Mouse (Mus musculus): ENCODE measurements around the gene a.
"Not testable (repeated sequence)": the region's sequence is repeated elsewhere in the genome, so short reads cannot be mapped to it uniquely, and the experiment has no call there.

Gene a

DNA sequence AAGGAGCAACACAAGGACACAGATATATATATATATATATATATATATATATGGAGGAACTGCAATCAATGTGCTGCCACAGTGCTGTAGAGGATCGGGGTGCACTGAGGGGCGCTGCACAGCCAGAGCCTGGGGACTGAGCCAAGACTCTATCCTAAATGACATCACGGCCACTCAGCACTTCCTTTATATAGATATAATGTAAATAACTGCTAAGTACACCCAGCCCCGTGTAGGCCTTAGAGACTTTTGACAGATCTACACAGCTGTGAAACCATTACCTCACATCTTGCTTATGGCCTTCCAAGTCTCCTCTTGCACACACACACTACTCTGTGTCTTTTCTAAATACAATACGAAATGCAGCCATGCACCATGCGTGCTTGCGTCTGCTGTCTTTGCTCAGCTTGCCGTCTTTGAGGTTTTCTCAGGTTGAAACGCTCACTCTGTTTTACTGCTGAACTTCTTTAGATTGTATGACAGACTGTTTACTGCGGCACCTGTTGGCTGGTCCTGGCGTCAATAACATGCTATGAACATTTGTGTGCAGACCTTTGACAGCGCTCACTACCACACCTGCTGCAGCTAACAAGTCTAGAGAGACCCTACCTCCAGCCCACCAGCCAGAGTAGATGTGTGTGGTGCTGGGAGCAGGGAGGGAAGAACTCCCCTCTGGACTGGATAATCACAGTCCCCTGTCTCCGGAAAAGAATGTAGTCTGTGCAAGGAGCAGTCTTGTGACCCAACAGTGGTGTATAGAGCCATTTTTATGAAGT lies 126.9 kb downstream of the a start:
- in situ Hi-C loops (cut with MboI; ENCODE audit: low sequenced_read_pairs) = no loop called here

DNA sequence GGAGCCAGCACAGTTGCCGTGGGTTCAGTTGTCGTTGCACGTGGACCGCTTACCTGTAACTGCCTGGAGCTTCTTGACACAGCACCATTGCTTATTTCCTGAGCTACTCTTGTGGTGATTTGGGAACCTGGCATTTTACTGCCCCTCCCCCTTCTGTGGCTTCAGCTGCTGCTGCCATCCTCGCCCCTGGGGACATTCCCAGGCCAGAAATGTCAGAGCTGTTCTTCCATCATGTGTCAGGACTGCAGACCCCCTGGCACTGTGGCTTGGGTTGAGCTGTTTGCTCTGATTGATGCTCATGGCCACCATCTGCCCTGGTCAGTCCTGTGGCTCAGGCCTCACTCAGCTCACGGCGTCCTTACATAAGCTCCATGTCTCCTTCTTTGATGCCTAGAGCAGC lies 129.7 kb downstream of the a start:
- in situ Hi-C loops (cut with MboI; ENCODE audit: low sequenced_read_pairs) = no loop called here

DNA sequence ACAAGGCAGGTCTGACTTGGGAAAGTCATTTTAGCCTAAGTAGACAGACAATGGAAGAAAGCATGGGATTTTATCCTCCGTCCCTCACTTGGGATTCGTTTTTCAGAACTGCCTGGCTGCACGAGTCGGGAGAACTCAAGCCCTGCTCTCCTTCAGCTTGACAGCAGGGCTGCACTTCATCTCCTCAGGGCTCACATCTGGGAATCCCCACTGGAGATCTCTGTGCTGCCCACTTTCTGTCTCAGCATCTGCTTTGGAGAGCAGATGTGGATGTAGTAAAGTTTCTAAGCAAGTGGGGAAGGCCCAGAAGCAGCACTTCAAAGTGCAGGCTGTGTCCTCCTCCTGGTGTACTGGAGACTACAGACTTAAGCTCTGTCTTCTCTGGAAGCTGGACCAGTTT lies 130.9 kb downstream of the a start:
- in situ Hi-C loops (cut with MboI; ENCODE audit: low sequenced_read_pairs) = not testable (repeated sequence)

DNA sequence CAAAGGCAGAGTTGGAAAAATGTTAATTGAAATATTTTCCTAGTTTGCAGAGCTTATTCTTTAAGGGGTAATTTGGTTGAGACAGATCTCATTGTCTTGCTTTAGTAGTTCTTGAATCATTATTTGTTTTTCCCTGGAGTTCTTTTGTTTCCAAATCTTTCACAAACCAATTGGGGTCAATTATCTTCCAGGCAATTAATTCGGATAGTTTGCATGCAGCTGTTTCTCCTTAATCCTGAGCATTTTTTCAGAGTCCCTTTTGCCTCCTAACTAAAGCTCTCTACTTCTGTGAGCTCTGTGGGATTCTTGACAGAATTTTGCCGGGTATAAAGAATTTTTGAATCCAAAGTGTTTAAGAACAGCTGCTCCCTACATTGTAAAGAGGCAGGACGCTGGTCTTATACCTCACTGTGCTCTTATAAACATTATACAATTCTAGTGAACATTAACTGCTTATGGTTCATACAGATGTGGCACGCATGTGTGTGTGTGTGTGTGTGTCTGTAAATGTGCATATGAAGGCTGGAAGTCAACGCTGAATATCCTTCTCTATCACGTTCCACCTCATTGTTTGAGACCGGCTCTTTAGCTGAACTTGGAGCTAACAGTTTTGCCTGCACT lies 134.3 kb downstream of the a start:
- in situ Hi-C loops (cut with MboI; ENCODE audit: low sequenced_read_pairs) = no loop called here

DNA sequence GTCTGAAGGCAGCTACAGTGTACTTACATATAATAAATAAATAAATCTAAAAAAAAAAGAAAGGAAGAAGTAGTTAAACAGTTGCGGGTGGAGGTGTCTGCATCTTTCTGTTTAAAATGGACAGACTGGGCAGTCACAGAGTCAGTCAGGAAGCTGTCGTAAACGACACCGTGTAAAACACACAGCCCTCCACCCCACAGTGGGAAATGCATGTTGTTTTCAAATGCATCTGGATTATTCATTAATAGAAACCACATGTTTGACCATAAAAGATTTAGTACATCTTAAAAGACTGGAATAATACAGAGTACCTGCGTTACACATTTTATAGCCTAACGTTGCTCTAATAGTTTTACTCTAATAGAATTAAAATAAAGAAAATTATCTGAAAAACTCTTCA lies 135.6 kb downstream of the a start:
- in situ Hi-C loops (cut with MboI; ENCODE audit: low sequenced_read_pairs) = no loop called here

DNA sequence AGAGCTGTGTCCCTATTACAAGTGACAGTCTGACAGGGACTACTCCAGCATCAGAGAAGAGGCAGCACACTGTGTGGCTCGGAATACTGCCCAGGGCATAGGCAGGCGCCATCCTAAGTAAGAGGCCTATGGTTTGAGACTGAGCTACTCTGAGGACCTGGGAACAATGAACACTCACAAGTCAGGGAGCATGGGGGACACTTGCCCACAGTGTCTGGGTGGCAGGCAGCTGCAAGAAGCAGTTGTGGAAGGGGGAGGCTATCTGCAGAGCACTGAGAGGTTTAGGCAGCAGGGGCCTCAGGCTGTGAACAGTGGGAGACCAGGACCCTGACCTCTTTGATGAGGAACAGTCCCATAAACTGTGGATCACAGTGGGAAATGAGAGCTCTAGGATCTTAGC lies 137.1 kb downstream of the a start:
- in situ Hi-C loops (cut with MboI; ENCODE audit: low sequenced_read_pairs) = no loop called here

DNA sequence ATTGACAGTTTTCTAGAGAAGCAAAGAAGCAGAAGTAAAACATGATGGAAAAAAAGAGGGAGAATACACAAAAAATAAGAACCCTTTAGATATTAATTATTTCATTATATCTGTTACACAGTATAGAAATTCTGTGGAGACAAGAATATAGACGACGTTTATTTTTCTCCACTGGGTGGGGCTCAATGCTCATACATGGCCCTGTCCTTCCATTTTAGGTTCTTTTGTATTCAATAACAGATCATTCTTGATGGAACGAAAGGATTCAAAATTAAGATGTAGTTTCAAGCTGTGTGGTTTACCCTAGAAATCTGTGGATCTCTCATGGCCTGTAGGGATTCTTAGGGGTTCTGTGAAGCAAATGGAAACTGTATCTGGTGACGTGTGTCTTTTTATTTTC lies 142.7 kb downstream of the a start:
- in situ Hi-C loops (cut with MboI; ENCODE audit: low sequenced_read_pairs) = no loop called here

- in situ Hi-C loops (cut with MboI; ENCODE audit: low sequenced_read_pairs) = no loop called here
Observed at GRCm38 (mm10) chr2:154936106-154936505, 144.9 kb downstream of the a start.

DNA sequence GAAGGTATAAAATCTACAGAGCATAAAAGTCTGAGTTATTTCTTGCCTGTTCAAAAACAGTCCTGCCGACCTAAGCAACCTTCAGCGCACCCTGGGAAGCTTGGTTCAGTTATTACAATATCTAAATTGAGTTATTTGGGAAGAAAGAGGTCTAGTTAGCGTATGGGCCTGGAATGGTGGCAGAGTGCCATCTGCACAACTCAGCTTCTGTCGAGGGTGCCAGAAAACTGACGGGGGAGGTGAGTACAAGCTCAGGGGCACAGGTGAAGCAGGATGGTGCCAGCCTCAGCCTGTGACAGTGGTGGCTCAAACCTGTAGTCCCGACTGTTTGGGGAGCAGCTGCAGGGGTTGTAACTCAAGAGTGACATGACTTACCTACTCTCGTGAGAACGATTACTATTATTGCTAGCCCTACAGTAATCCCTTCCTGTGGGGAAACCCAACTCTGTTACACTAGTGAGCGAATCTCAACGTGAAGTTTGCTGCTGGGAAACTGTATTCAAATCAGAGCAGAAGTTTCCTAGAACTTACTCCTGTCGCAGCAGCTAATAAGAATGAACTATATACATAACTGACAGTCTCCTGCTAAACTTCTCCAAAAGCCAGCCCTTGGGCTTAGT lies 145.4 kb downstream of the a start:
- in situ Hi-C loops (cut with MboI; ENCODE audit: low sequenced_read_pairs) = no loop called here

GRCm38 (mm10) chr2:154937547-154938390 lies 146.6 kb downstream of the a start:
- in situ Hi-C loops (cut with MboI; ENCODE audit: low sequenced_read_pairs) = no loop called here

- in situ Hi-C loops (cut with MboI; ENCODE audit: low sequenced_read_pairs) = no loop called here
Observed at GRCm38 (mm10) chr2:154941952-154942351, 150.8 kb downstream of the a start.

GRCm38 (mm10) chr2:154942546-154942945 lies 151.3 kb downstream of the a start:
- in situ Hi-C loops (cut with MboI; ENCODE audit: low sequenced_read_pairs) = no loop called here

GRCm38 (mm10) chr2:154943101-154943500 lies 151.9 kb downstream of the a start:
- in situ Hi-C loops (cut with MboI; ENCODE audit: low sequenced_read_pairs) = no loop called here

DNA sequence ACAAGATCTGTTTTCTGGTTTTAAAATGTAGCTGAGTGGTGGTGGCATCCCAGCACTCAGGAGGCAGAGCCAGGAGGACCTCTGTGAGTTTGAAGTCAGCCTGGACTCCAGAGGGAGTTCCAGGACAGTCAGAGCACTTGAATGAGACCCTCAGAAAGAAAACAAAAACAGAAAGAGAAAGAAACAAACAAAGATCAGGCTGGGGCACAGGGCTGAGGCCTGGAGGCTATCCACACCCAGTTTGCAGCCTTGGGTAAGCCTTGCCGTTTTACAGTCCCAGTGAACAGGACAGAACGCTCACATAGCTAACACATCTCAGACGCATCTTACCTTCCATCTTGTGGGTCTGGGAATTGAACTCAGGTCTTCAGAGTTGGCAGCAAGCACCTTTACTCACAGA lies 155.7 kb downstream of the a start:
- in situ Hi-C loops (cut with MboI; ENCODE audit: low sequenced_read_pairs) = no loop called here

GRCm38 (mm10) chr2:154949352-154949751 lies 158.2 kb downstream of the a start:
- in situ Hi-C loops (cut with MboI; ENCODE audit: low sequenced_read_pairs) = no loop called here

DNA sequence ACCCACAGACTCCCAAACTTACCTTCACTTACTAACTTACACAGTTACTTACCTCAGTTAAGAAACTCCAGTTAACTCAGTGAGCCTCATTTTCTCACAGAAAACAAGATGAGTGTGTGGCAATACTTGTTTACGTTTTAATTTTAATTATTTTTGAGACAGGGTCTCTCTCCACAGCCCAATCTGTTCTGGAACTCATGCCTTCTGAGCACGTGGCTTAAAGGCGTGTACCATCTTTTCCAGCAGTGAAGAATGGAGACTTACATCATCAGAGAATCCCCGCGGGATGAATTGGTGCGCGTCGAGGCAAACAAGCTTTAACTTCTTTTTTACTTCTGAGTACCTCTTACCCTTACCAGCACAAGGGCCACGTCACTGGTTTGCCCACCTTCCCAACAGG lies 158.7 kb downstream of the a start:
- in situ Hi-C loops (cut with MboI; ENCODE audit: low sequenced_read_pairs) = no loop called here

DNA sequence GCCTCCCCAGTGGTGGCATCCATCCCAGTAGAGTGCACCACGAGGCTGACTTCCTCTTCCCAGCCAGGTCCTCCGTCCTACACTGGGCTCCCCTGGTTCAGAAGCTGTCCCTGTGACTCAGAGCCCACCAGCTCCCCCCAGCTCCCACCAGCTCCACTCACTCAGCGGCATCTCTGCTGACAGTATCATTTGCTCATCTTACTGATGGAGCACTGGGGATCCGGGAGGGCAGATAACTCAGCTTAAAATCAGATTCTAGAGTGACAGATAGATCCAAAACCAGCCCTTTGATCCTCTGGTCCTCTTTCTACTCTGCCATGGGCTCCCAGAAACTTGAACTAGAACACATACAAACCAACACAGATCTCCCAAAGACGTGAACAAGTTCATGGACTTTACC lies 159.4 kb downstream of the a start:
- in situ Hi-C loops (cut with MboI; ENCODE audit: low sequenced_read_pairs) = no loop called here

DNA sequence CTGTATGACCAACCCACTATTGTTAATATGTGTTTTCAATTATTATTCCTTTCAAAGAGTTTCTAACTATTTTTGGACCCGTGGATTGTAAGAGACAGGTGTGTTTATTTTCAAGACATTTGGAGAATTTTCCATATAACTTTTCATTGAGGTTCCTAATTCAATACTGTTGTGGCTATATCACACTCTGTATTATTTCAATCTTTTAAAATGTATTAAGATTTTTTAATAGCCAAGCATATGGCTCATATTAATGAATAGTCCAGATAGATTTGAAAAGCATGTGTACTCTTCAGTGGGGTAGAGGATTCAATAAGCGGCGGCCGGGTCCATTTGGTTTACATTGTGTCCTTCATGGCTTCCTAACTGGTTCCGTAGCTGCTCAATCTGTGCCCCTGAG lies 168.3 kb downstream of the a start:
- in situ Hi-C loops (cut with MboI; ENCODE audit: low sequenced_read_pairs) = no loop called here

DNA sequence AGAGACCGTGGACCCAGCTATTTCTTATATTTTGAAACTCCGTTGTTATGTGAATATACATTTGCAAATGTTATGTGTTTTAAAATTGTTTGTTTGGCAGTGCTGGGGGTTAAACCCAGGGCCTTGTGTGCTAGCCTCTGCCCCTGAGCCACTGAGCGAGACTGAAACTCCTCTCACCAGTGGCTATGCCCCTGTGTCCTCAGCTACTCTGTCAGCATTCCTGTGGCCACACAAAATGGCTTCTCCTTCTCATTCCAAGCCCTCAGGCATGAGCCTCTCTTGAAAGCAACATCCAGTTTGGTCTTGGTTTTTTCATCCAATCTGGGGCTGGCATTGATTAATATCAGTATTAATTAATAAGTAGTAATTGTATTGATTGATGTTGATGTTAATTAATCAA lies 168.7 kb downstream of the a start:
- in situ Hi-C loops (cut with MboI; ENCODE audit: low sequenced_read_pairs) = no loop called here

- in situ Hi-C loops (cut with MboI; ENCODE audit: low sequenced_read_pairs) = no loop called here
Observed at GRCm38 (mm10) chr2:154963176-154963575, 172.0 kb downstream of the a start.

DNA sequence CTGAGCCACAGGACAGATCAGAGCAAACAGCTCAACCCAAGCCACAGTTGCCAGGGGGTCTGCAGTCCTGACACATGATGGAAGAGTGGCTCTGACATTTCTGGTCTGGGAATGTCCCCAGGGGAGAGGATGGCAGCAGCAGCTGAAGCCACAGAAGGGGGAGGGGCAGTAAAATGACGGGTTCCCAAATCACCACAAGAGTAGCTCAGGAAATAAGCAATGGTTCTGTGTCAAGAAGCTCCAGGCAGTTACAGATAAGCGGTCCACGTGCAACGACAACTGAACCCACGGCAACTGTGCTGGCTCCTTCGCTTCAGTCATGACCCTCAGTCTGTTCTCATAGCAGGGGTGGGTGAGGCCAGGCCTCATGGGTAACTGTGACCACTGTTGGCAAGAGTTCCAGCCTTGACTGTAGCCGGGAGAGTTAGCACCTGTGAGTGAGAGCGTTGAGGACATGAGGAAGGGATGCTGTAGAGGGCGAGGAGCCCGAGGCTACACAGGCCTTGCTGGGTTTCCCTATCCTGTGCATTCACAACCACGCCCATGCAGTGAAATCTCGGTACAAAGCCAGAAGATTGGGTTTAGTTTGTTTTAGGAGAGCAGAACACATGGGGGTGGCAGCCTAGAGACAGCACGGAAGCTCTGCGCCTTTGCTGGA lies 178.7 kb downstream of the a start:
- in situ Hi-C loops (cut with MboI; ENCODE audit: low sequenced_read_pairs) = not testable (repeated sequence)
